Comparison of ENCODE assay signal across 25 mouse cellular contexts in the genomic region with DNA sequence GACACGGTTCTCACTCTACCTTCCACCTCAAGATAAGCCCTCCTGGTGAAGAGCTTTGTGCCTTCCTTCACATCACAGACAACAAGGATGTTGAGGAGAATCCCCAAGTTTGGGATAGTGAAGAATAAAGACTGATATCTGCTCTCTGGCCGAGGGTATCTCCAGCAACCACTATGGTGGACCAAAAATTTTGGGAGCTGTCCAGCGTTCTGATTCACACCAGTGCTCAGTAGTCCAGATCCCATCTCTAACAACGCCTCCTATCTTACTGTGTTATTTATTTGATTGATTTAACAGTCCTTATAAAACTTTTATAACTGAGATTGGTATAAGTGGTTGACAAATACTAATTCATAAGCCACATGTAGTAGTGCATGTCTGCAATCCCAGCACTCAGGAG. TPM values are rescaled to one million over a fixed set of nuclear protein-coding genes. Genes with fewer than 3 reads are reported as not detected.
A peak's percentile ranks its signal among the peaks of the same experiment; 100 is the strongest.
DNase-seq lines count a peak whose midpoint lies in the region; ATAC-seq and TF ChIP-seq lines count a peak whose summit lies in the region.
"Had no signal": no experiment of that assay in that cellular context is flagged by ENCODE, and none has a peak within 500 bp of the region (broad histone marks: within the 10 kb centered on the region; RNA-seq: fewer than 3 reads in every experiment).

No protein-coding gene starts in this region.

- 50% methylated on average over 4 of the region's 4 CpGs for WGBS in lung, embryonic 14.5 days
- WGBS in lung, adult 2 months = 52% methylated on average over 4 of the region's 4 CpGs

- H3K36me3 ChIP-seq in lung, embryonic 14.5 days (ENCODE audit: insufficient read depth) = no peaks in the 10 kb centered on the region
- H3K36me3 ChIP-seq: embryonic facial prominence, embryonic 15.5 days; heart, embryonic 10.5 days; hindbrain, embryonic 13.5 days; intestine, embryonic 15.5 days; kidney, embryonic 15.5 days; limb, embryonic 12.5 days; liver, embryonic 13.5 days; midbrain, embryonic 13.5 days; neural tube, embryonic 15.5 days had no signal

- H3K4me2 ChIP-seq in lung, embryonic 14.5 days = no peak overlapping the region
- H3K4me2 ChIP-seq: embryonic facial prominence, embryonic 15.5 days; hindbrain, embryonic 13.5 days; intestine, embryonic 15.5 days; kidney, embryonic 15.5 days; limb, embryonic 12.5 days; liver, embryonic 13.5 days; midbrain, embryonic 13.5 days; neural tube, embryonic 15.5 days had no signal

- peak; percentile 36 for DNase-seq in embryo, embryonic 10.5 days (ENCODE audit: low spot score)
- no peak for DNase-seq in embryo, embryonic 10 days (ENCODE audit: low spot score)
- DNase-seq in lung, embryonic 14.5 days = peak; percentile 72
- DNase-seq in lung, adult 2 months = no peak
- peak; percentile 13 for DNase-seq in embryo, embryonic 11.5 days (ENCODE audit: low read depth, low spot score)
- no peak for DNase-seq in frontal cortex, postnatal 10 days (ENCODE audit: low spot score in 2 of 2)
- DNase-seq in right cerebral cortex, adult 18-20 months = no peak
- no peak for DNase-seq in natural killer cell, adult 2 months (ENCODE audit: low spot score in 2 of 2)
- DNase-seq: cerebellum, adult 18-20 months; cerebellum, postnatal 36 days; heart, postnatal 10 days; liver, embryonic 13.5 days; right cerebral cortex, postnatal 14 days; spleen, adult 18-20 months; thymus, postnatal 4 days had no signal

- no peak overlapping the region for H3K27ac ChIP-seq in lung, embryonic 14.5 days (ENCODE audit: low read depth)
- H3K27ac ChIP-seq: embryonic facial prominence, embryonic 15.5 days; heart, embryonic 10.5 days; hindbrain, embryonic 13.5 days; intestine, embryonic 15.5 days; kidney, embryonic 15.5 days; limb, embryonic 12.5 days; liver, embryonic 13.5 days; midbrain, embryonic 13.5 days; neural tube, embryonic 15.5 days had no signal

- H3K9ac ChIP-seq in lung, embryonic 14.5 days = no peak overlapping the region
- H3K9ac ChIP-seq: embryonic facial prominence, embryonic 15.5 days; hindbrain, embryonic 13.5 days; intestine, embryonic 15.5 days; kidney, embryonic 15.5 days; limb, embryonic 12.5 days; liver, embryonic 13.5 days; midbrain, embryonic 13.5 days; neural tube, embryonic 15.5 days had no signal

- no peak for ATAC-seq in lung, embryonic 14.5 days (ENCODE audit: insufficient read depth)
- ATAC-seq: forebrain, embryonic 16.5 days; intestine, embryonic 15.5 days; midbrain, embryonic 13.5 days; Patski had no signal

- no peak for TF ChIP-seq CTCF in lung, embryonic 14.5 days (IDR thresholded peaks at IDR 0.05; ENCODE audit: low read depth)
- TF ChIP-seq CTCF in lung, adult 2 months (IDR thresholded peaks at IDR 0.05; ENCODE audit: insufficient read depth, low read length) = no peak

- H3K4me1 ChIP-seq in lung, embryonic 14.5 days (ENCODE audit: insufficient read depth) = no peaks in the 10 kb centered on the region
- no peaks in the 10 kb centered on the region for H3K4me1 ChIP-seq in lung, adult 2 months (ENCODE audit: control insufficient read depth, insufficient read depth, low read length)
- H3K4me1 ChIP-seq: embryonic facial prominence, embryonic 15.5 days; heart, embryonic 10.5 days; hindbrain, embryonic 13.5 days; intestine, embryonic 15.5 days; kidney, embryonic 15.5 days; limb, embryonic 12.5 days; liver, embryonic 13.5 days; neural tube, embryonic 15.5 days had no signal

- no peak for TF ChIP-seq POLR2A in lung, adult 2 months (IDR thresholded peaks at IDR 0.05; ENCODE audit: borderline replicate concordance, extremely low read depth, low read depth, low read length)

- no peaks in the 10 kb centered on the region for H3K27me3 ChIP-seq in lung, embryonic 14.5 days (ENCODE audit: insufficient read depth, low read length)
- H3K27me3 ChIP-seq: embryonic facial prominence, embryonic 15.5 days; hindbrain, embryonic 13.5 days; intestine, embryonic 15.5 days; kidney, embryonic 15.5 days; limb, embryonic 12.5 days; liver, embryonic 13.5 days; midbrain, embryonic 13.5 days; neural tube, embryonic 15.5 days; Patski had no signal

- no peak overlapping the region for H3K4me3 ChIP-seq in lung, embryonic 14.5 days (ENCODE audit: low read depth, low read length)
- no peak overlapping the region for H3K4me3 ChIP-seq in lung, adult 2 months (replicated peaks; ENCODE audit: extremely low read depth, low read depth, low read length)
- H3K4me3 ChIP-seq: embryonic facial prominence, embryonic 15.5 days; heart, embryonic 10.5 days; hindbrain, embryonic 13.5 days; intestine, embryonic 15.5 days; kidney, embryonic 15.5 days; limb, embryonic 12.5 days; liver, embryonic 13.5 days; midbrain, embryonic 13.5 days; neural tube, embryonic 15.5 days had no signal

- no peaks in the 10 kb centered on the region for H3K9me3 ChIP-seq in lung, embryonic 14.5 days (ENCODE audit: low read depth, low read length)
- H3K9me3 ChIP-seq: embryonic facial prominence, embryonic 15.5 days; heart, embryonic 10.5 days; hindbrain, embryonic 13.5 days; intestine, embryonic 15.5 days; kidney, embryonic 15.5 days; limb, embryonic 12.5 days; liver, embryonic 13.5 days; midbrain, embryonic 13.5 days; neural tube, embryonic 15.5 days had no signal

RNA-seq across cellular contexts. Expression of gene Pitpnm3, which starts 22.3 kb away (rescaled TPM):
- polyA plus RNA-seq in lung, embryonic 14.5 days (2014; fragmentation: Nextera tagmentation; extraction: Ambion mirVana) = 0.89 and 1.0 TPM in 2 replicates
- 26.9 and 30.0 TPM in 2 replicates for polyA plus RNA-seq in lung, adult 2 months (2012; rRNA removed)

Comparison
In these comparisons a context has a peak if more than half of its experiments do, and no peak if none do; other contexts are left out.
1. DNase-seq: peak in embryo, embryonic 10.5 days (single experiment), lung, embryonic 14.5 days (single experiment) and embryo, embryonic 11.5 days (single experiment); none in embryo, embryonic 10 days (single experiment), lung, adult 2 months (single experiment), frontal cortex, postnatal 10 days (0 of 2), right cerebral cortex, adult 18-20 months (single experiment) and natural killer cell, adult 2 months (0 of 2).
2. RNA of gene Pitpnm3, which starts 22.3 kb away (polyA plus RNA-seq): 26.9 to 30.0 TPM in lung, adult 2 months; 0.89 to 1.0 TPM in lung, embryonic 14.5 days; every median in the first group is over 10 times any median in the second.